ENCODE assay signal across 16 mouse cellular contexts in the genomic region with DNA sequence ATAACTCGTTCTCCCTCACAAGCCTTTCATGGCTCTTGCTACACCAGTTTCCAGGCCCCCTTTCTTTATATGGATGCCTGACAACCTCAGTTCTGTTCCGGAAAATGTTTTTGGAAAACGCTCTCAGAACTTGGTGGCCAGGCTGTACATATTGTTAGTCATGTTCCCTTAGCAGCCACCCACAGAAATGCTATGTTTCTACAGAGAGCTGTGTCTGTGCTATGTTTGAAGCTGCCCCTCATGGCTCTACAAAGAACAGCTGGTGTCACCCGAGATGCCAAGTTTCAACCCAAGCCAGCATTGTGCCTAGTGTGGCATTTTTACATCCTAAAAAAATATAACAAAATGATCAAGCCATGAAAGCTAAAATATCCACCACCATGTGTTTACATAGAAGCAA.
DNase-seq lines count a peak whose midpoint lies in the region; ATAC-seq and TF ChIP-seq lines count a peak whose summit lies in the region.
"Had no signal": no experiment of that assay in that cellular context is flagged by ENCODE, and none has a peak within 500 bp of the region (broad histone marks: within the 10 kb centered on the region; RNA-seq: fewer than 3 reads in every experiment).

No protein-coding gene starts in this region.

- H3K27me3 ChIP-seq in hindbrain, postnatal 0 days (ENCODE audit: insufficient read depth, low read length): no peaks in the 10 kb centered on the region
- H3K27me3 ChIP-seq in intestine, postnatal 0 days (replicated peaks; ENCODE audit: control insufficient read depth, insufficient read depth, low read length): no peaks in the 10 kb centered on the region
- H3K27me3 ChIP-seq: limb, embryonic 12.5 days had no signal

- TF ChIP-seq CTCF in hindbrain, postnatal 0 days (IDR thresholded peaks at IDR 0.05; ENCODE audit: low read depth): no peak
- TF ChIP-seq CTCF in intestine, postnatal 0 days (IDR thresholded peaks at IDR 0.05; ENCODE audit: low read depth): no peak

- WGBS in hindbrain, postnatal 0 days: 85% methylated on average over 4 of the region's 4 CpGs
- WGBS in intestine, postnatal 0 days: 82% methylated on average over 4 of the region's 4 CpGs

- H3K9me3 ChIP-seq in hindbrain, postnatal 0 days (ENCODE audit: low read length): no peaks in the 10 kb centered on the region
- H3K9me3 ChIP-seq in intestine, postnatal 0 days (ENCODE audit: control insufficient read depth): no peaks in the 10 kb centered on the region
- H3K9me3 ChIP-seq: heart, embryonic 10.5 days; limb, embryonic 12.5 days had no signal

- no peak overlapping the region for H3K4me2 ChIP-seq in hindbrain, postnatal 0 days (ENCODE audit: low read depth, low read length)
- no peak overlapping the region for H3K4me2 ChIP-seq in intestine, postnatal 0 days (replicated peaks; ENCODE audit: low read depth)
- H3K4me2 ChIP-seq: limb, embryonic 12.5 days; midbrain, embryonic 11.5 days had no signal

- ATAC-seq in frontal cortex, adult (ENCODE audit: low TSS enrichment): peak; percentile 98
- ATAC-seq in hindbrain, postnatal 0 days: no peak
- no peak for ATAC-seq in intestine, postnatal 0 days

- no peak overlapping the region for H3K27ac ChIP-seq in hindbrain, postnatal 0 days
- H3K27ac ChIP-seq in intestine, postnatal 0 days (ENCODE audit: low read depth, low read length): no peak overlapping the region
- H3K27ac ChIP-seq: heart, embryonic 10.5 days; limb, embryonic 12.5 days had no signal

- DNase-seq in layer of hippocampus, adult 11-12 months (ENCODE audit: low spot score): peak; percentile 75
- peak; percentile 35 for DNase-seq in left cerebral cortex, adult 11 months (ENCODE audit: low spot score)
- peak; percentile 39 to 42 for DNase-seq in right cerebral cortex, adult 2 months (ENCODE audit: low spot score in 2 of 2)
- no peak for DNase-seq in hindbrain, postnatal 0 days (ENCODE audit: low spot score)
- no peak for DNase-seq in neural tube, embryonic 10.5 days (ENCODE audit: extremely low spot score, low spot score)
- no peak for DNase-seq in testis, postnatal 10 days (ENCODE audit: low spot score)
- DNase-seq: adrenal gland, postnatal 36 days; cerebellum, adult 11 months; lung, postnatal 36 days; thymus, adult 2 months had no signal

- no peaks in the 10 kb centered on the region for H3K36me3 ChIP-seq in hindbrain, postnatal 0 days (ENCODE audit: insufficient read depth, low read length)
- H3K36me3 ChIP-seq in intestine, postnatal 0 days (ENCODE audit: control insufficient read depth, insufficient read depth): no peaks in the 10 kb centered on the region
- H3K36me3 ChIP-seq: heart, embryonic 10.5 days; limb, embryonic 12.5 days had no signal

- H3K4me3 ChIP-seq in hindbrain, postnatal 0 days (ENCODE audit: low read length): no peak overlapping the region
- H3K4me3 ChIP-seq in intestine, postnatal 0 days (ENCODE audit: low read depth, low read length): no peak overlapping the region
- H3K4me3 ChIP-seq: erythroblast, embryonic 14.5 days; heart, embryonic 10.5 days; limb, embryonic 12.5 days had no signal

- no peak overlapping the region for H3K9ac ChIP-seq in hindbrain, postnatal 0 days (replicated peaks; ENCODE audit: low read length)
- H3K9ac ChIP-seq in intestine, postnatal 0 days (ENCODE audit: low read depth, low read length): no peak overlapping the region
- H3K9ac ChIP-seq: limb, embryonic 12.5 days had no signal

- H3K4me1 ChIP-seq in hindbrain, postnatal 0 days (ENCODE audit: insufficient read depth, low read length): no peaks in the 10 kb centered on the region
- no peaks in the 10 kb centered on the region for H3K4me1 ChIP-seq in intestine, postnatal 0 days (replicated peaks; ENCODE audit: control insufficient read depth, insufficient read depth, low read length)
- H3K4me1 ChIP-seq: heart, embryonic 10.5 days; limb, embryonic 12.5 days had no signal

Comparison
In these comparisons a context has a peak if more than half of its experiments do, and no peak if none do; other contexts are left out.
1. DNase-seq: peak in layer of hippocampus, adult 11-12 months (single experiment), left cerebral cortex, adult 11 months (single experiment) and right cerebral cortex, adult 2 months (2 of 2); none in hindbrain, postnatal 0 days (single experiment), neural tube, embryonic 10.5 days (single experiment) and testis, postnatal 10 days (single experiment).